Mouse (Mus musculus) heart, embryonic 14.5 days (tissue): ENCODE measurements around the gene Mpzl3. TPM values are rescaled to one million over a fixed set of nuclear protein-coding genes. Genes with fewer than 3 reads are reported as not detected.

ENCODE experiments used
- ATAC-seq: fragments of 200-750 bp; cut with Nextera tagmentation; 2 replicates; pipeline ENCODE4 v1.8.0; 2017; ENCODE audit warnings: low read depth, moderate TSS enrichment; ENCODE audit not compliant: insufficient number of reproducible peaks, insufficient read depth, low FRiP score
- H3K27ac ChIP-seq, 2 experiments: fragments of 200-500 bp in 1 of 2; fragments of 300-500 bp in 1 of 2; sonication (generic) in 1 of 2; replicated peaks in 1 of 2; 2 replicates each; pipeline ENCODE4 v1.5.1; 2012 to 2014; ENCODE audit warnings: low read depth in 2 of 2, low read length in 2 of 2, control low read depth in 1 of 2, mild to moderate bottlenecking in 1 of 2, mixed read lengths in 1 of 2; ENCODE audit not compliant: control insufficient read depth in 1 of 2, insufficient read depth in 1 of 2
- H3K27me3 ChIP-seq: fragments of 300-500 bp; sonication (generic); 2 replicates; pipeline ENCODE4 v1.6.1; 2014; ENCODE audit warnings: mild to moderate bottlenecking, low read length, control low read depth; ENCODE audit not compliant: control insufficient read depth, insufficient read depth
- H3K36me3 ChIP-seq: fragments of 300-500 bp; sonication (generic); 2 replicates; pipeline ENCODE4 v1.6.1; 2014; ENCODE audit warnings: mild to moderate bottlenecking, control low read depth, low read length, mixed read lengths; ENCODE audit not compliant: control insufficient read depth, insufficient read depth
- H3K4me1 ChIP-seq, 2 experiments: fragments of 200-500 bp in 1 of 2; fragments of 300-500 bp in 1 of 2; sonication (generic) in 1 of 2; 2 replicates each; pipeline ENCODE4 v1.6.1; 2012 to 2014; ENCODE audit warnings: low read length in 2 of 2, control low read depth in 1 of 2, mixed read lengths in 1 of 2; ENCODE audit not compliant: control insufficient read depth in 2 of 2, insufficient read depth in 2 of 2
- H3K4me2 ChIP-seq: fragments of 300-500 bp; sonication (generic); 2 replicates; pipeline ENCODE4 v1.6.1; 2014; ENCODE audit warnings: mild to moderate bottlenecking, low read length
- H3K4me3 ChIP-seq, 2 experiments: fragments of 200-500 bp in 1 of 2; fragments of 300-500 bp in 1 of 2; sonication (generic) in 1 of 2; 2 replicates each; pipeline ENCODE4 v1.5.1; 2012 to 2014; ENCODE audit warnings: low read length in 2 of 2, mild to moderate bottlenecking in 2 of 2, control low read depth in 1 of 2, low read depth in 1 of 2, moderate library complexity in 1 of 2; ENCODE audit not compliant: control insufficient read depth in 1 of 2, insufficient read depth in 1 of 2
- H3K9ac ChIP-seq: fragments of 300-500 bp; sonication (generic); 2 replicates; pipeline ENCODE4 v1.6.1; 2014; ENCODE audit warnings: mild to moderate bottlenecking, low read length
- H3K9me3 ChIP-seq: fragments of 300-500 bp; sonication (generic); 2 replicates; pipeline ENCODE4 v1.6.1; 2016; ENCODE audit warnings: low read length, control low read depth; ENCODE audit not compliant: control insufficient read depth
- WGBS: fragments of 180-500 bp; shearing (Covaris S2); extraction: QIAGEN DNeasy Blood & Tissue Kit; methylation state at CpG from one replicate; pipeline ENCODE4 v1.1.7; 2014; 5-methylcytosine and 5-hydroxymethylcytosine counted together
- polyA plus RNA-seq: library from polyadenylated mRNA; unstranded; fragments of >200 nt; fragmentation: Nextera tagmentation; extraction: Ambion mirVana; gene quantifications from 2 replicates; pipeline ENCODE4 v1.2.1, GENCODE M21; 2014

Gene Mpzl3
- polyA plus RNA-seq, 1 experiment from 2014 or later = 1.5 TPM

DNA sequence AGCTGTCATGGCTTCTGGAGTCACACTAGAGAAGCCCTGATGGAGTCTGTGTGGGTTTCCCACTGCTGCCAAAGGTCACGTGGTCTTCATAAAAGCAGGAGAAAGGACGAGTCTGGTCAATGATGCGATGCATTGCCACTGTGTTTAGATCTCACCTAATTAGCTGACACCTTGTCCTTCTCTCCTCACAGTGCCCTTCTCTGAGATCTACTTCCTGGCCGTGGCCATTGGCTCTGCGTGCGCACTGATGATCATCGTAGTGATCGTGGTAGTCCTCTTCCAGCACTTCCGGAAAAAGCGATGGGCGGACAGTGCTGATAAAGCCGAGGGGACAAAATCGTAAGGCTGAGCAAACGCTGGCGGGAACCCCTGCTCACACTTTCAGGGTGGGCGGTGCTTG is 8.0 kb upstream of the Mpzl3 start:
- Histone ChIP-seq H3K9ac (no peak overlapping the region), H3K9me3 (no peaks in the 10 kb centered on the region), H3K4me1 (peaks cover 5 to 8% of the 10 kb centered on the region in 2 experiments), H3K27me3 (peaks cover 38% of the 10 kb centered on the region), H3K36me3 (no peaks in the 10 kb centered on the region), H3K27ac (no peak overlapping the region), H3K4me2 (no peak overlapping the region), H3K4me3 (no peak overlapping the region)
- no peak for ATAC-seq
- WGBS = 84% methylated on average over 16 of the region's 16 CpGs

DNA sequence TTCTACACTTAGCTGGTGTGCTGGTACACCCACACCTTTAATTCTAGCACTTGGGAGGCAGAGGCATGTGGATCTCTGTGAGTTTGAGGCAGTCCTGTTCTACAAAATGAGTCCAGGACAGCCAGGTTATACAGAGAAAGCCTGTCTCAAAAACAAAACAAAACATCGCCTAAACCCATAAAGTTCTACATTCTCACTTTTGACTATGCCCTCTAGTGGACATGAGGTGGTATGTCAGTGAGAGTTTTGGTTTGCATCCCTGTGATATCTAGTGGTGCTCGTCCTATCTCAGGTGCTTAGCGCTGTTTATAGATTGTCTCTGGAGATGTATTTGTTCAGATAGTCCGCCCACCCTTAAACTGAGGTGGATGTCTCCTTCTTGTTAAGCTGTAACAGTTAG is 6.5 kb upstream of the Mpzl3 start:
- Histone ChIP-seq H3K4me3 (no peak overlapping the region), H3K27me3 (peaks cover 24% of the 10 kb centered on the region), H3K9ac (no peak overlapping the region), H3K27ac (no peak overlapping the region), H3K9me3 (no peaks in the 10 kb centered on the region), H3K4me2 (no peak overlapping the region), H3K4me1 (no peaks in the 10 kb centered on the region), H3K36me3 (no peaks in the 10 kb centered on the region)
- no peak for ATAC-seq
- 22% methylated on average over 4 of the region's 4 CpGs for WGBS

DNA sequence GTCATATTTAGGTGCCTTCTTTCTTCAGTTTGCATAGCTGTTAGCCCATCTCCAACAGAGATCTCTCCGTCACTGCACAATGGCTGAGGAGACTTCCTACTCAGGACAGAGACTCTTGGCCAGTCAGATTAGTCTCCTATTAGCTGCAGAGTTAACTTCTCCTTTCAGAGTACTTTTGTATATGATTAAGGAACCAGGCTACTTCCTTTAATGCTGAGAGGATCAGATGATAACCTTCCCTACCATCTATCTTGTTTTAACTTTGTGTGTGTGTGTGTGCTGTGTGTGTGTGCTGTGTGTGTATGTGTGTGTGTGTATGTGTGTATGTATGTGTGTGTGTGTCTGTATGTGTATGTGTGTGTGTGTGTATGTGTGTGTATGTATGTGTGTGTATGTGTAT is 5.3 kb upstream of the Mpzl3 start:
- peaks cover 22% of the 10 kb centered on the region for H3K27me3 ChIP-seq
- 66% methylated on average over 1 of the region's 1 CpGs for WGBS
- no peak overlapping the region for H3K4me3 ChIP-seq
- H3K27ac ChIP-seq = no peak overlapping the region
- H3K9ac ChIP-seq = no peak overlapping the region
- no peaks in the 10 kb centered on the region for H3K9me3 ChIP-seq
- ATAC-seq = no peak
- no peak overlapping the region for H3K4me2 ChIP-seq
- H3K36me3 ChIP-seq = no peaks in the 10 kb centered on the region
- H3K4me1 ChIP-seq = no peaks in the 10 kb centered on the region

DNA sequence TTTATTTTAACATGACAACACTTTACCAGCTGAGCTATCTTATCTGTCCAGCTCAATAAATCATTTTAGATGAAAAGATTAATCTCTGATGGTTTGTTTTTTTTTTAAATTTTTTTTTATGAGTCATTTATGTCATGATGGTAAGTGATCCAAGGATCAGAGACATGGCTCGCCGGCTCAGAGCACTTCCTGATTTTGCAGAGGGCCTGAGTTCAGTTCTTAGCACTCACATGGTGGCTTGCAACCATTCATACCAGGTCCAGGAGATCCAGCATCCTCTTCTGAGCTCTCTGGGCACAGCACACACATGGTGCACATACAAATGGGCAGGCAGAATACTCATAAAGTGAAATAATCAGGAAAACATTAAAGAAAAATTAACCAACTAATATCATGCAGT is 4.7 kb upstream of the Mpzl3 start:
- peaks cover 17% of the 10 kb centered on the region for H3K27me3 ChIP-seq
- WGBS = 86% methylated on average over 2 of the region's 2 CpGs
- no peak overlapping the region for H3K4me2 ChIP-seq
- H3K27ac ChIP-seq = no peak overlapping the region
- no peaks in the 10 kb centered on the region for H3K36me3 ChIP-seq
- ATAC-seq = no peak
- H3K9me3 ChIP-seq = no peaks in the 10 kb centered on the region
- no peaks in the 10 kb centered on the region; a peak in 1 of 4 replicates for H3K4me1 ChIP-seq
- H3K4me3 ChIP-seq = no peak overlapping the region
- H3K9ac ChIP-seq = no peak overlapping the region

DNA sequence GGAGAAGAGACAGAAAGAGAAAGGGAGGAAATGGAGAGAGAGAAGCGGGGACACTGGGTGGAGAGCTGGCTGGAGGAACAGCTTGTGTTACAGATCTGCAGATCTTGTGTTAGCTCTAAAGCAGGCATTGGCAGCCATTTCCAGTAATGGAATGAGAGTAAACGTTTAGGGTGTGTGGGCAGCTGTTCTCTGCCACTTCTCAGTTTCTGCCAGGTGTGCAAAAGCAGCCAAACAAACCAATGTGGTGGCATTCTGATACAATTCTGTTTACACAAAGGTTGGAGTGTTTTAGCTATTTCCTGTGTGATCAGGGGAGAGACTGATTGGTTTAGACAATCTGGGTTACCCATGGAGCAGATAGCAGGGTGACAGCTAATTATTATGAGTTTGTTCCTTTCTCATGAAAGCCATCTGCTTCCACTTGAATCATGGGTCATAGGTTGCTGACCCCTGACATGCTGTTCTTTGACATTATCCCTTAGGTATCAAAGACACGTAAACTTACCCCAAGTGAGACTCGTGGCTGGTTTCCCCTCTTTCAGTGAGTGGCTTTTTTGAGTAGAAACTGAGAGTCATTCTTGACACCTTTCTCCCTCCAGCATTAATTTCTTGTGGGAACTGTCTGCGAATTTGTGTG is 3.4 kb downstream of the Mpzl3 start:
- Histone ChIP-seq H3K4me2 (no peak overlapping the region), H3K27ac (no peak overlapping the region), H3K36me3 (no peaks in the 10 kb centered on the region), H3K9ac (no peak overlapping the region), H3K4me3 (no peak overlapping the region), H3K4me1 (no peaks in the 10 kb centered on the region; a peak in 1 of 4 replicates), H3K9me3 (no peaks in the 10 kb centered on the region), H3K27me3 (peaks cover 42% of the 10 kb centered on the region)
- ATAC-seq = no peak
- 53% methylated on average over 5 of the region's 5 CpGs for WGBS

DNA sequence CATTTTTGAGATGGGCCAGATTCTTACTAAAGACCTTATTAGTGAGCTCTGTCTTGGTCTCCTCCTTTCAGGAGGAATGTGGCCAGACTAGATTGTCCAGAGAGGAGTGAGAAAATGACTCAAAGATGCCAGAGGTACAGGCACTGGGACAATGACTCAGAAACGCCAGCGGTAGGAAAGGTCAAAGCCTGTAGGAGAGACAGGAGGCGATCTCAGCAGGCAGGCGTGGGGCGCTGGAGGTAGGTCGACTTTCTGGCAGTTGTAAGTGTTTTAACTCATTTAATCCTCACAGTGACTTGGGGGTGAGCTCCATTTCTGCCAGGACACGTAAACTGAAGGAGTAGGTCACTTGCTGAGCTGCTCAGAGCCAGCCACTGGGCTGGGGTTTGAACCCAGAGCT is 5.2 kb downstream of the Mpzl3 start:
- H3K27me3 ChIP-seq = peaks cover 31% of the 10 kb centered on the region
- H3K4me1 ChIP-seq = no peaks in the 10 kb centered on the region; a peak in 1 of 4 replicates
- 36% methylated on average over 7 of the region's 7 CpGs for WGBS
- no peak overlapping the region for H3K4me2 ChIP-seq
- H3K4me3 ChIP-seq = no peak overlapping the region
- no peak overlapping the region for H3K9ac ChIP-seq
- H3K9me3 ChIP-seq = no peaks in the 10 kb centered on the region
- ATAC-seq = no peak
- H3K27ac ChIP-seq = no peak overlapping the region
- H3K36me3 ChIP-seq = no peaks in the 10 kb centered on the region

DNA sequence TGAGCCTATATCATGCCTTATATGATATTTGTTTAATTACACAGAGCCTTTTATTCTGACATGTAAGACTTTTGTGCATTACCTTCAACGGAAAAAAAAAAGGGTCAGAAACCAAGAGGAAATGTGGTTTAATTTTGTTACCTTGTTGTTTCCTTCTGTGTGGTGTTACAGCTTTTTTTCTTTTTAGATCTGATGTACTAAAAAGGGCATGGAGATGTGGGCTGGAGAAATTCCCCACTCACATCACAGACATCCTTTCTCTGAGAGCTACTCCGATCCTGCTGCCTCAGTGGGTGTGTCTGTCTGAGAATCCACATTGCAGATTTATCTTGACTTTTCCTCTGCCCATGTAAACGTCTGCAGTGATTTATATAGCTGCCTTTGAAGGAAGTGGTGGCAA is 7.7 kb downstream of the Mpzl3 start:
- WGBS = 54% methylated on average over 3 of the region's 3 CpGs
- H3K27me3 ChIP-seq = peaks cover 25% of the 10 kb centered on the region
- no peaks in the 10 kb centered on the region for H3K9me3 ChIP-seq
- no peak overlapping the region for H3K9ac ChIP-seq
- no peak overlapping the region for H3K27ac ChIP-seq
- no peak for ATAC-seq
- no peak overlapping the region for H3K4me3 ChIP-seq
- H3K4me2 ChIP-seq = no peak overlapping the region
- no peaks in the 10 kb centered on the region for H3K4me1 ChIP-seq
- no peaks in the 10 kb centered on the region for H3K36me3 ChIP-seq

DNA sequence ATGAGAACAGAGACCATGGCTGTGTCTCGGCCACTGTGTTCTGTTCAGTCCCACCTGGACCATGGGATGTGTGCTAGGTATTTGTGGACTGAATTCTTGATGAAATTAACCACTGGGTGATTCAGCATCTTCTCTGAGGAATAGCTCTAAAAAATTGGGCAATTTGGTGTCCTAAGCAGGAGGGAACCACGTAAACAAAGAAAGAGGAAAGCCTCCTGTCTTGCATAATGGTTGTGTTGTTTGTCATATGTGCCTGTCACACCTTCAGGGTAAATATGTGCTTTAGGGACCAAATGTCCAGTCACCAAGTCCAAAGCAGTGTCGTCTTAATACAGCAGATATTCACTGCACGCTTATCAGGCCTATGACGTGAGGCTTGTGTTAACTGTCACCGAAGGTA is 9.4 kb downstream of the Mpzl3 start:
- Histone ChIP-seq H3K9ac (no peak overlapping the region), H3K4me3 (no peak overlapping the region), H3K9me3 (no peaks in the 10 kb centered on the region), H3K36me3 (no peaks in the 10 kb centered on the region), H3K27me3 (peaks cover 9% of the 10 kb centered on the region), H3K27ac (no peak overlapping the region), H3K4me1 (no peaks in the 10 kb centered on the region), H3K4me2 (no peak overlapping the region)
- WGBS = 80% methylated on average over 6 of the region's 6 CpGs
- ATAC-seq = no peak
